Mouse (Mus musculus): ENCODE results near the gene Arnt2. TPM values are rescaled to one million over a fixed set of nuclear protein-coding genes. Genes with fewer than 3 reads are reported as not detected.
A peak's percentile ranks its signal among the peaks of the same experiment; 100 is the strongest.

The Arnt2 gene
- total RNA-seq, 2 experiments from 2014 or later, result 24.0 to 27.3 TPM

GRCm38 (mm10) chr7:84343160-84343559, 66.8 kb downstream of the Arnt2 start:
- DNase-seq, result no peak

- DNase-seq, result no peak
These were observed 69.0 kb downstream of the Arnt2 start for GRCm38 (mm10) chr7:84341001-84341400.

- DNase-seq, result no peak
These were observed 70.8 kb downstream of the Arnt2 start for GRCm38 (mm10) chr7:84339186-84339585.

- no peak for DNase-seq
These were observed 72.2 kb downstream of the Arnt2 start for GRCm38 (mm10) chr7:84337768-84338167.

GRCm38 (mm10) chr7:84336907-84337306, 73.1 kb downstream of the Arnt2 start:
- no peak for DNase-seq

- no peak for DNase-seq
These were observed 73.4 kb downstream of the Arnt2 start for GRCm38 (mm10) chr7:84336580-84336886.

- no peak for DNase-seq
These were observed 74.0 kb downstream of the Arnt2 start for GRCm38 (mm10) chr7:84335766-84336579.

- DNase-seq, result no peak
These were observed 76.0 kb downstream of the Arnt2 start for GRCm38 (mm10) chr7:84333996-84334395.

- peak in 1 of 2 experiments; percentile 8 for DNase-seq
These were observed 77.4 kb downstream of the Arnt2 start for GRCm38 (mm10) chr7:84332295-84333168.

GRCm38 (mm10) chr7:84329174-84329583, 80.8 kb downstream of the Arnt2 start:
- no peak for DNase-seq

GRCm38 (mm10) chr7:84328770-84329169, 81.2 kb downstream of the Arnt2 start:
- DNase-seq, result no peak

- no peak for DNase-seq
These were observed 84.2 kb downstream of the Arnt2 start for GRCm38 (mm10) chr7:84325570-84326328.

- DNase-seq, result no peak
These were observed 88.4 kb downstream of the Arnt2 start for GRCm38 (mm10) chr7:84321542-84321941.

GRCm38 (mm10) chr7:84315353-84316003, 94.5 kb downstream of the Arnt2 start:
- peak; percentile 15 to 37 for DNase-seq

- DNase-seq, result no peak
These were observed 95.2 kb downstream of the Arnt2 start for GRCm38 (mm10) chr7:84314742-84315141.

GRCm38 (mm10) chr7:84311624-84312023, 98.4 kb downstream of the Arnt2 start:
- DNase-seq, result no peak

GRCm38 (mm10) chr7:84310909-84311311, 99.1 kb downstream of the Arnt2 start:
- no peak for DNase-seq

GRCm38 (mm10) chr7:84307329-84307925, 102.5 kb downstream of the Arnt2 start:
- no peak for DNase-seq

- DNase-seq, result no peak
These were observed 109.7 kb downstream of the Arnt2 start for GRCm38 (mm10) chr7:84300261-84300660.

- no peak for DNase-seq
These were observed 110.4 kb downstream of the Arnt2 start for GRCm38 (mm10) chr7:84299601-84300000.

GRCm38 (mm10) chr7:84293054-84293453, 116.9 kb downstream of the Arnt2 start:
- no peak for DNase-seq

GRCm38 (mm10) chr7:84287226-84287587, 122.8 kb downstream of the Arnt2 start:
- DNase-seq, result no peak
